Mouse (Mus musculus) CH12.LX (cell line): ENCODE data around the gene Iqgap3. TPM values are rescaled to one million over a fixed set of nuclear protein-coding genes. Genes with fewer than 3 reads are reported as not detected.

Source experiments
- DNase-seq: peaks from one replicate; pipeline ENCODE4 v3.0.0-alpha.2; 2013; ENCODE audit errors: extremely low read depth
- H3K27ac ChIP-seq: 2 replicates; pipeline ENCODE4 v1.5.1; 2012; ENCODE audit warnings: low read depth, mild to moderate bottlenecking, control low read depth, moderate library complexity; ENCODE audit not compliant: insufficient read depth
- H3K27me3 ChIP-seq: replicated peaks from 2 replicates; pipeline ENCODE3; 2012; ENCODE audit warnings: inconsistent platforms
- H3K36me3 ChIP-seq, 2 experiments: replicated peaks in 1 of 2; 2 replicates each; pipeline versions ENCODE3 to v1.6.1; 2012; ENCODE audit warnings: inconsistent platforms in 1 of 2, low read length in 1 of 2, mild to moderate bottlenecking in 1 of 2, mixed read lengths in 1 of 2, moderate library complexity in 1 of 2; ENCODE audit not compliant: control insufficient read depth in 1 of 2, insufficient read depth in 1 of 2
- H3K4me1 ChIP-seq, 2 experiments: 2 replicates each; pipeline ENCODE4 v1.6.1; 2012; ENCODE audit warnings: inconsistent platforms in 1 of 2, moderate library complexity in 1 of 2; ENCODE audit not compliant: insufficient read depth in 2 of 2, control insufficient read depth in 1 of 2
- H3K4me2 ChIP-seq: 2 replicates; pipeline ENCODE4 v1.6.1; 2012; ENCODE audit warnings: low read depth, mild to moderate bottlenecking, control low read depth; ENCODE audit not compliant: poor library complexity, insufficient read depth, severe bottlenecking
- H3K4me3 ChIP-seq, 3 experiments: fragments of 150-350 bp in 1 of 3; sonication (generic) in 1 of 3; replicated peaks in 1 of 3; 2 replicates each; pipeline versions ENCODE3 to v1.5.1; 2011 to 2012; ENCODE audit warnings: low read depth in 2 of 3, low read length in 2 of 3, mild to moderate bottlenecking in 2 of 3, moderate library complexity in 2 of 3, control low read depth in 1 of 3, improper control_type of control experiment in 1 of 3, inconsistent platforms in 1 of 3, mixed read lengths in 1 of 3; ENCODE audit not compliant: poor library complexity in 1 of 3
- H3K79me2 ChIP-seq: replicated peaks from 2 replicates; pipeline ENCODE4 v1.6.1; 2012; ENCODE audit warnings: mild to moderate bottlenecking, moderate library complexity; ENCODE audit not compliant: control insufficient read depth, poor library complexity, insufficient read depth, severe bottlenecking; ENCODE audit errors: extremely low read depth
- H3K9ac ChIP-seq: 2 replicates; pipeline ENCODE4 v1.6.1; 2012; ENCODE audit warnings: low read depth, mild to moderate bottlenecking, control low read depth, moderate library complexity; ENCODE audit not compliant: insufficient read depth
- H3K9me3 ChIP-seq: replicated peaks from 2 replicates; pipeline ENCODE3; 2012; ENCODE audit warnings: low read length, inconsistent platforms, mixed read lengths
- CTCF ChIP-seq, 2 experiments: IDR thresholded peaks in 1 of 2; conservative IDR thresholded peaks in 1 of 2; 2 replicates each; pipeline ENCODE4 v1.5.1; 2011 to 2012; ENCODE audit warnings: low read depth in 2 of 2, low read length in 2 of 2, improper control_type of control experiment in 1 of 2, inconsistent platforms in 1 of 2, mild to moderate bottlenecking in 1 of 2, moderate library complexity in 1 of 2
- E2F4 ChIP-seq: IDR thresholded peaks from 2 replicates; pipeline ENCODE4 v1.6.1; 2011; ENCODE audit warnings: low read depth, low read length, improper control_type of control experiment; ENCODE audit not compliant: insufficient replicate concordance
- EP300 ChIP-seq: IDR thresholded peaks from 2 replicates; pipeline ENCODE4 v1.6.1; 2011; ENCODE audit warnings: low read length, improper control_type of control experiment
- ETS1 ChIP-seq: conservative IDR thresholded peaks from 2 replicates; pipeline ENCODE4 v1.6.1; 2012; ENCODE audit warnings: low read depth, mild to moderate bottlenecking, inconsistent platforms, low read length, improper control_type of control experiment, moderate library complexity
- IRF4 ChIP-seq: IDR thresholded peaks from 2 replicates; pipeline ENCODE4 v1.6.1; 2014; ENCODE audit warnings: low read depth, mild to moderate bottlenecking, inconsistent platforms, low read length, improper control_type of control experiment
- JUN ChIP-seq: IDR thresholded peaks from 2 replicates; pipeline ENCODE4 v1.6.1; 2011; ENCODE audit warnings: low read depth, mild to moderate bottlenecking, low read length, improper control_type of control experiment, moderate library complexity; ENCODE audit not compliant: insufficient read depth
- MAZ ChIP-seq: IDR thresholded peaks from 2 replicates; pipeline ENCODE4 v1.6.1; 2012; ENCODE audit warnings: low read depth, mild to moderate bottlenecking, inconsistent platforms, low read length, improper control_type of control experiment, moderate library complexity
- MEF2A ChIP-seq: IDR thresholded peaks from 2 replicates; pipeline ENCODE4 v1.6.1; 2014; ENCODE audit warnings: low read depth, mild to moderate bottlenecking, inconsistent platforms, low read length, improper control_type of control experiment, borderline replicate concordance
- MXI1 ChIP-seq: IDR thresholded peaks from 2 replicates; pipeline ENCODE4 v1.6.1; 2011; ENCODE audit warnings: mild to moderate bottlenecking, low read depth, low read length, improper control_type of control experiment
- NELFE ChIP-seq: IDR thresholded peaks from 2 replicates; pipeline ENCODE4 v1.6.1; 2011; ENCODE audit warnings: low read depth, low read length, improper control_type of control experiment
- NRF1 ChIP-seq: IDR thresholded peaks from 2 replicates; pipeline ENCODE4 v1.6.1; 2014; ENCODE audit warnings: low read depth, mild to moderate bottlenecking, inconsistent platforms, low read length, improper control_type of control experiment, moderate library complexity
- RAD21 ChIP-seq: IDR thresholded peaks from 2 replicates; pipeline ENCODE4 v1.6.1; 2011; ENCODE audit warnings: low read depth, mild to moderate bottlenecking, low read length, improper control_type of control experiment, moderate library complexity
- SIN3A ChIP-seq: IDR thresholded peaks from 2 replicates; pipeline ENCODE4 v1.6.1; 2012; ENCODE audit warnings: low read length, improper control_type of control experiment, inconsistent platforms
- SMC3 ChIP-seq: IDR thresholded peaks from 2 replicates; pipeline ENCODE4 v1.6.1; 2011; ENCODE audit warnings: low read depth, low read length, improper control_type of control experiment
- UBTF ChIP-seq: IDR thresholded peaks from 2 replicates; pipeline ENCODE4 v1.6.1; 2012; ENCODE audit warnings: low read depth, mild to moderate bottlenecking, inconsistent platforms, low read length, improper control_type of control experiment, moderate library complexity
- USF2 ChIP-seq: conservative IDR thresholded peaks from 2 replicates; pipeline ENCODE4 v1.6.1; 2011; ENCODE audit warnings: low read depth, low read length, improper control_type of control experiment
- ZC3H11A ChIP-seq: IDR thresholded peaks from 2 replicates; pipeline ENCODE4 v1.6.1; 2012; ENCODE audit warnings: low read depth, mild to moderate bottlenecking, inconsistent platforms, low read length, improper control_type of control experiment
- ZKSCAN1 ChIP-seq: IDR thresholded peaks from 2 replicates; pipeline ENCODE4 v1.6.1; 2012; ENCODE audit warnings: low read depth, inconsistent platforms, low read length, improper control_type of control experiment, borderline replicate concordance
- ZMIZ1 ChIP-seq: IDR thresholded peaks from 2 replicates; pipeline ENCODE4 v1.6.1; 2012; ENCODE audit warnings: low read depth, mild to moderate bottlenecking, inconsistent platforms, low read length, improper control_type of control experiment
- dilution Hi-C: fragments of 300-500 bp; cut with MboI; formaldehyde crosslinking; loops from 2 replicates; pipeline ENCODE4 v1.14.3; 2020; ENCODE audit warnings: low sequenced_read_pairs; ENCODE audit not compliant: extremely low pct_unique_long_range_greater_than_20kb, extremely low pct_ligation_motif_present
- in situ Hi-C: fragments of 300-500 bp; cut with MboI; formaldehyde crosslinking; loops from 3 replicates; pipeline ENCODE4 v1.14.3; 2019; ENCODE audit warnings: low sequenced_read_pairs, low pct_ligation_motif_present, low pct_unique_long_range_greater_than_20kb, mixed read lengths
- polyA plus RNA-seq: library from polyadenylated mRNA; unstranded; fragments of >175 nt; gene quantifications from 2 replicates; pipeline ENCODE4 v1.2.1, GENCODE M21; 2012; ENCODE audit warnings: low read depth; ENCODE audit not compliant: insufficient read length
- total RNA-seq, 2 experiments: library from RNA; depleted of rRNA; stranded (reverse); fragments of 300-350 nt in 1 of 2; fragments of >200 nt in 1 of 2; gene quantifications; 2 replicates each; pipeline ENCODE4 v1.2.3; 2012 to 2014

Gene Iqgap3
- total and polyA plus RNA-seq, 3 experiments, result 13.0 to 21.9 (median 18.3) TPM

GRCm38 (mm10) chr3:88128056-88128455 is 46.3 kb downstream of the Iqgap3 start:
- no peak overlapping the region for H3K4me2 ChIP-seq
- no peak overlapping the region for H3K4me3 ChIP-seq
- no peaks in the 10 kb centered on the region for H3K9me3 ChIP-seq
- no peak for DNase-seq
- H3K9ac ChIP-seq, result no peak overlapping the region
- TF ChIP-seq NRF1, result no peak
- no peak for TF ChIP-seq RAD21
- no peak for TF ChIP-seq SMC3
- TF ChIP-seq NELFE, result no peak
- no peak for TF ChIP-seq MAZ
- TF ChIP-seq JUN, result no peak
- no peak for TF ChIP-seq MXI1
- TF ChIP-seq IRF4, result no peak
- no peak for TF ChIP-seq ZMIZ1
- no peak for TF ChIP-seq E2F4
- no peak for TF ChIP-seq ETS1
- no peak for TF ChIP-seq ZKSCAN1
- no peak for TF ChIP-seq CTCF (conservative IDR thresholded peaks at IDR 0.05 in 1 of 2, IDR thresholded peaks at IDR 0.05 in 1 of 2; ENCODE audit: low read depth in 2 of 2, low read length in 2 of 2)
- no peak for TF ChIP-seq MEF2A
- H3K27ac ChIP-seq, result no peak overlapping the region
- H3K4me1 ChIP-seq, result peaks cover 4 to 27% of the 10 kb centered on the region in 2 experiments
- no peaks in the 10 kb centered on the region for H3K79me2 ChIP-seq
- in situ Hi-C loops (no loop called here), dilution Hi-C loops (no loop called here)
- H3K27me3 ChIP-seq, result no peaks in the 10 kb centered on the region
- H3K36me3 ChIP-seq, result no peaks in the 10 kb centered on the region

DNA sequence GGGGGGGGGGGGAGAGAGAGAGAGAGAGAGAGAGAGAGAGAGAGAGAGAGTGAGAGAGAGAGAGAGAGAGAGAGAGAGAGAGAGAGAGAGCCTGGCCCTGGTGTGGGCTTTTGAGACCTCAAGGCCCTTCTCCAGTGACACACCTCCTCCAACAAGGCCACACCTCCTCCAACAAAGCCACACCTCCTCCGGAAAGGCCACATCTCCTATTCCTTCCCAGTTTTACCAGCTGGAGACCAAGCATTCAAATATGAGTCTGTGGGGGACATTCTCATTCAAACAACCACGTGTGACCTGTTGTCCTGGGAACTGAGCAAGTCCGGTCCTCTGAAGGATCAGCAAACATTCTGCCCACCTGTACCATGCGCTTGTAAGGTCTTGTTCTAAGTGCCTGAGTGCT is 47.2 kb downstream of the Iqgap3 start:
- dilution Hi-C loops, result no loop called here
- H3K36me3 ChIP-seq, result no peaks in the 10 kb centered on the region
- H3K79me2 ChIP-seq, result no peaks in the 10 kb centered on the region
- H3K27ac ChIP-seq, result no peak overlapping the region
- no peaks in the 10 kb centered on the region for H3K27me3 ChIP-seq
- in situ Hi-C loops, result no loop called here
- H3K4me2 ChIP-seq, result no peak overlapping the region
- no peak for DNase-seq
- TF ChIP-seq MAZ (no peak), USF2 (no peak), JUN (no peak), SIN3A (no peak), MEF2A (no peak), EP300 (no peak), ZC3H11A (no peak), NELFE (no peak), ZMIZ1 (no peak), UBTF (no peak)
- H3K4me3 ChIP-seq, result no peak overlapping the region
- H3K4me1 ChIP-seq, result peaks cover 11 to 37% of the 10 kb centered on the region in 2 experiments
- no peaks in the 10 kb centered on the region for H3K9me3 ChIP-seq
- no peak overlapping the region for H3K9ac ChIP-seq
